Mouse (Mus musculus) E14TG2a.4 (cell line): ENCODE measurements around the gene Gm3336.
A peak's percentile ranks its signal among the peaks of the same experiment; 100 is the strongest.

Experiments
- CTCF ChIP-seq: conservative IDR thresholded peaks from 2 replicates; pipeline ENCODE4 v1.5.1; 2014; ENCODE audit warnings: low read length
- NANOG ChIP-seq: IDR thresholded peaks from 2 replicates; pipeline ENCODE4 v1.6.1; 2014; ENCODE audit warnings: borderline replicate concordance, low read length, mixed read lengths
- POU5F1 ChIP-seq: IDR thresholded peaks from 2 replicates; pipeline ENCODE4 v1.6.1; 2014; ENCODE audit warnings: low read length, borderline replicate concordance

DNA sequence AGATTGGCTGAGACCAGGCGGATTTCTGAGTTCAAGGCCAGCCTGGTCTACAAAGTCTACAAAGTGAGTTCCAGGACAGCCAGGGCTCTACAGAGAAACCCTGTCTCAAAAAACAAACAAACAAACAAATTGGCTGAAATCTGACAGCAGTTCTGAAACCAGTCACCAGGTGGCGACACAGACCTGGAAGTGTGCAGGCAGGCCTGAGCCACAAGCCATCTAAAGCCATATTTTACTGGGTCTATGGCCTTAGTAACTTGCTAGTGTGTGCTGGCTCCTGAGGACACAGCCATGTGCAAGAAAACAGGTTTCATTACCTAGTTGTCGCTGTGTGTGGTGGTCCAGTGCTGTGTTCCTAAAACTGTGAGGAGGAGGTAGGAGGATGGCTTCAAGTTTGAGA lies 2.4 kb downstream of the Gm3336 start:
- TF ChIP-seq CTCF, result peak; percentile 67
- TF ChIP-seq POU5F1, result no peak
- no peak for TF ChIP-seq NANOG
